Mouse (Mus musculus) gastrocnemius, adult 18-20 months (tissue): ENCODE data around the gene Gimd1. TPM values are rescaled to one million over a fixed set of nuclear protein-coding genes. Genes with fewer than 3 reads are reported as not detected.

Experiments used
- total RNA-seq, 2 experiments: library from RNA; stranded (reverse); gene quantifications; 2 replicates each; pipeline ENCODE4 v1.2.3; 2021

The Gimd1 gene
- total RNA-seq, 2 experiments from 2014 or later = not detected

Other genes starting within 250 kb of the Gimd1 start
- 1 to 10 TPM; 8.6 to 8.8 TPM for gene Tbck, start 54.3 kb downstream of the Gimd1 start, total RNA-seq
- 10 to 100 TPM; 68.8 to 80.6 TPM for gene Aimp1, start 54.5 kb downstream of the Gimd1 start, total RNA-seq